Mouse (Mus musculus) cerebellum, adult 2 months (tissue): ENCODE data around the gene Cacnb3. TPM values are rescaled to one million over a fixed set of nuclear protein-coding genes. Genes with fewer than 3 reads are reported as not detected.

Experiments
- DNase-seq, 2 experiments: peaks; one replicate each; pipeline ENCODE4 v3.0.0; 2021
- H3K27ac ChIP-seq: fragments of 200-500 bp; 2 replicates; pipeline ENCODE4 v1.5.1; 2012; ENCODE audit warnings: low read length, control low read depth, inconsistent platforms; ENCODE audit not compliant: insufficient read depth
- H3K27me3 ChIP-seq: fragments of 200-500 bp; 2 replicates; pipeline ENCODE4 v1.6.1; 2012; ENCODE audit warnings: inconsistent platforms, mild to moderate bottlenecking, low read length, moderate library complexity; ENCODE audit not compliant: control insufficient read depth, insufficient read depth
- H3K4me1 ChIP-seq: fragments of 200-500 bp; 2 replicates; pipeline ENCODE4 v1.6.1; 2011; ENCODE audit warnings: low read length; ENCODE audit not compliant: control insufficient read depth, insufficient read depth
- H3K4me3 ChIP-seq: fragments of 200-500 bp; replicated peaks from 2 replicates; pipeline ENCODE3; 2011; ENCODE audit warnings: mild to moderate bottlenecking, low read depth, low read length, control low read depth; ENCODE audit not compliant: insufficient read depth
- CTCF ChIP-seq: fragments of 200-500 bp; IDR thresholded peaks from 2 replicates; pipeline ENCODE4 v1.5.1; 2011; ENCODE audit warnings: low read depth, mild to moderate bottlenecking, control low read depth, low read length, moderate library complexity, borderline replicate concordance; ENCODE audit not compliant: insufficient read depth
- POLR2A ChIP-seq: fragments of 200-500 bp; IDR thresholded peaks from 2 replicates; pipeline ENCODE4 v1.6.1; 2011; ENCODE audit warnings: low read length, control low read depth, borderline replicate concordance; ENCODE audit not compliant: insufficient read depth
- WGBS: fragments of 180-500 bp; shearing (Covaris S2); methylation state at CpG from one replicate; pipeline ENCODE4 v1.1.7; 2018; 5-methylcytosine and 5-hydroxymethylcytosine counted together
- polyA plus RNA-seq: library from polyadenylated mRNA; depleted of rRNA; stranded (reverse); fragments of >200 nt; gene quantifications from 2 replicates; pipeline ENCODE4 v1.2.3, GENCODE M21; 2012

Cacnb3 gene
- polyA plus RNA-seq, 1 experiment = 65.4 TPM

GRCm38 (mm10) chr15:98645057-98646026 is 14.7 kb downstream of the Cacnb3 start:
- WGBS = 57% methylated on average over 24 of the region's 24 CpGs
- Histone ChIP-seq H3K27ac (no peak overlapping the region), H3K4me1 (peaks cover 6% of the 10 kb centered on the region; the same call in 1 of the 2 replicates), H3K27me3 (no peaks in the 10 kb centered on the region), H3K4me3 (no peak overlapping the region)
- no peak for TF ChIP-seq POLR2A
- no peak for TF ChIP-seq CTCF
- DNase-seq = no peak

- peaks cover 6% of the 10 kb centered on the region; the same call in 1 of the 2 replicates for H3K4me1 ChIP-seq
- H3K27me3 ChIP-seq = no peaks in the 10 kb centered on the region
- H3K27ac ChIP-seq = no peak overlapping the region
- 65% methylated on average over 8 of the region's 8 CpGs for WGBS
- no peak for DNase-seq
- TF ChIP-seq CTCF = no peak
- no peak for TF ChIP-seq POLR2A
- H3K4me3 ChIP-seq = no peak overlapping the region
These were observed 16.1 kb downstream of the Cacnb3 start for GRCm38 (mm10) chr15:98646737-98647136.

GRCm38 (mm10) chr15:98647308-98647707 is 16.7 kb downstream of the Cacnb3 start:
- DNase-seq = no peak
- Histone ChIP-seq H3K27ac (no peak overlapping the region), H3K4me1 (peaks cover 6% of the 10 kb centered on the region; the same call in 1 of the 2 replicates), H3K27me3 (no peaks in the 10 kb centered on the region), H3K4me3 (no peak overlapping the region)
- no peak for TF ChIP-seq POLR2A
- no peak for TF ChIP-seq CTCF
- 64% methylated on average over 10 of the region's 10 CpGs for WGBS

- no peak for DNase-seq
- WGBS = 35% methylated on average over 3 of the region's 3 CpGs
- H3K27me3 ChIP-seq = no peaks in the 10 kb centered on the region
- H3K4me3 ChIP-seq = no peak overlapping the region
- no peak overlapping the region for H3K27ac ChIP-seq
- peaks cover 6% of the 10 kb centered on the region; the same call in 1 of the 2 replicates for H3K4me1 ChIP-seq
- TF ChIP-seq CTCF (no peak), POLR2A (no peak)
These were observed 17.4 kb downstream of the Cacnb3 start for GRCm38 (mm10) chr15:98648071-98648470.

- 86% methylated on average over 15 of the region's 15 CpGs for WGBS
- Histone ChIP-seq H3K27ac (no peak overlapping the region), H3K4me3 (no peak overlapping the region), H3K4me1 (no peaks in the 10 kb centered on the region), H3K27me3 (no peaks in the 10 kb centered on the region)
- no peak for TF ChIP-seq CTCF
- no peak for TF ChIP-seq POLR2A
- no peak for DNase-seq
These were observed 20.8 kb downstream of the Cacnb3 start for GRCm38 (mm10) chr15:98651431-98651830.

GRCm38 (mm10) chr15:98652174-98652573 is 21.5 kb downstream of the Cacnb3 start:
- no peaks in the 10 kb centered on the region for H3K27me3 ChIP-seq
- WGBS = 93% methylated on average over 8 of the region's 8 CpGs
- H3K4me1 ChIP-seq = no peaks in the 10 kb centered on the region
- DNase-seq = no peak
- no peak overlapping the region for H3K4me3 ChIP-seq
- H3K27ac ChIP-seq = no peak overlapping the region
- TF ChIP-seq POLR2A = no peak
- TF ChIP-seq CTCF = no peak

GRCm38 (mm10) chr15:98656982-98657751 is 26.5 kb downstream of the Cacnb3 start:
- no peaks in the 10 kb centered on the region for H3K4me1 ChIP-seq
- 82% methylated on average over 15 of the region's 15 CpGs for WGBS
- DNase-seq = no peak
- H3K27ac ChIP-seq = no peak overlapping the region
- no peaks in the 10 kb centered on the region for H3K27me3 ChIP-seq
- no peak overlapping the region for H3K4me3 ChIP-seq
- no peak for TF ChIP-seq POLR2A
- no peak; the same call in 1 of the 2 replicates for TF ChIP-seq CTCF
